Mouse (Mus musculus) lung, embryonic 14.5 days (tissue): ENCODE measurements at regions not wholly inside any gene's neighbourhood (a gene's known extent, or its start where the extent isn't known, plus 50 kb on each side); places are given as distances from the start of the nearest gene placed in this dataset.

ENCODE experiments used
- ATAC-seq: fragments of 200-750 bp; cut with Nextera tagmentation; 2 replicates; pipeline ENCODE4 v1.8.0; 2017; ENCODE audit warnings: mild to moderate bottlenecking, moderate TSS enrichment, moderate library complexity; ENCODE audit not compliant: insufficient read depth
- DNase-seq: peaks from one replicate; pipeline ENCODE4 v3.0.0-alpha.2; 2015
- H3K27ac ChIP-seq: fragments of 300-500 bp; sonication (generic); 2 replicates; pipeline ENCODE4 v1.5.1; 2014; ENCODE audit warnings: low read depth, mild to moderate bottlenecking, moderate library complexity
- H3K27me3 ChIP-seq: fragments of 300-500 bp; sonication (generic); 2 replicates; pipeline ENCODE4 v1.6.1; 2014; ENCODE audit warnings: low read length, control low read depth; ENCODE audit not compliant: insufficient read depth
- H3K36me3 ChIP-seq: fragments of 300-500 bp; sonication (generic); 2 replicates; pipeline ENCODE4 v1.6.1; 2014; ENCODE audit warnings: control low read depth; ENCODE audit not compliant: insufficient read depth
- H3K4me1 ChIP-seq: fragments of 300-500 bp; sonication (generic); 2 replicates; pipeline ENCODE4 v1.6.1; 2014; ENCODE audit warnings: antibody characterized with exemption, control low read depth; ENCODE audit not compliant: insufficient read depth
- H3K4me2 ChIP-seq: fragments of 300-500 bp; sonication (generic); 2 replicates; pipeline ENCODE4 v1.6.1; 2014; ENCODE audit warnings: mild to moderate bottlenecking
- H3K4me3 ChIP-seq: fragments of 300-500 bp; sonication (generic); 2 replicates; pipeline ENCODE4 v1.5.1; 2014; ENCODE audit warnings: low read depth, low read length
- H3K9ac ChIP-seq: fragments of 300-500 bp; sonication (generic); 2 replicates; pipeline ENCODE4 v1.6.1; 2014
- H3K9me3 ChIP-seq: fragments of 300-500 bp; sonication (generic); 2 replicates; pipeline ENCODE4 v1.6.1; 2016; ENCODE audit warnings: low read depth, low read length, control low read depth
- CTCF ChIP-seq: IDR thresholded peaks from 2 replicates; pipeline ENCODE4 v1.5.1; 2016; ENCODE audit warnings: antibody characterized with exemption, low read depth
- WGBS: fragments of 180-500 bp; shearing (Covaris S2); extraction: QIAGEN DNeasy Blood & Tissue Kit; methylation state at CpG from one replicate; pipeline ENCODE4 v1.1.7; 2014; 5-methylcytosine and 5-hydroxymethylcytosine counted together

GRCm38 (mm10) chr11:39105576-39105975 is 1589.4 kb downstream of the Mat2b start:
- DNase-seq = no peak
- no peaks in the 10 kb centered on the region for H3K9me3 ChIP-seq
- H3K4me1 ChIP-seq = no peaks in the 10 kb centered on the region
- no peak overlapping the region for H3K9ac ChIP-seq
- H3K27ac ChIP-seq = no peak overlapping the region
- no peaks in the 10 kb centered on the region for H3K27me3 ChIP-seq
- WGBS = 78% methylated on average over 3 of the region's 3 CpGs
- H3K4me2 ChIP-seq = no peak overlapping the region
- no peaks in the 10 kb centered on the region for H3K36me3 ChIP-seq
- TF ChIP-seq CTCF = no peak
- ATAC-seq = no peak
- no peak overlapping the region for H3K4me3 ChIP-seq

GRCm38 (mm10) chr11:39073571-39073970 is 1621.4 kb downstream of the Mat2b start:
- Histone ChIP-seq H3K9me3 (no peaks in the 10 kb centered on the region), H3K4me1 (no peaks in the 10 kb centered on the region), H3K27ac (no peak overlapping the region), H3K4me3 (no peak overlapping the region), H3K27me3 (no peaks in the 10 kb centered on the region), H3K4me2 (no peak overlapping the region), H3K36me3 (no peaks in the 10 kb centered on the region), H3K9ac (no peak overlapping the region)
- peak; percentile 26 for DNase-seq
- TF ChIP-seq CTCF = no peak
- peak; percentile 52; the same call in 1 of the 2 replicates for ATAC-seq
